Mouse (Mus musculus): ENCODE results near the gene Col6a1.

Gene Col6a1

GRCm38 (mm10) chr10:76674581-76674980 lies 51.4 kb downstream of the Col6a1 start:
- no peak for DNase-seq

GRCm38 (mm10) chr10:76671939-76672338 lies 54.0 kb downstream of the Col6a1 start:
- DNase-seq, result no peak

GRCm38 (mm10) chr10:76668947-76669284 lies 57.1 kb downstream of the Col6a1 start:
- no peak for DNase-seq

- no peak for DNase-seq
These were observed 57.6 kb downstream of the Col6a1 start for GRCm38 (mm10) chr10:76668261-76668946.

- no peak for DNase-seq
These were observed 58.7 kb downstream of the Col6a1 start for GRCm38 (mm10) chr10:76667197-76667805.

- no peak for DNase-seq
These were observed 60.4 kb downstream of the Col6a1 start for GRCm38 (mm10) chr10:76665551-76665950.

GRCm38 (mm10) chr10:76664156-76665115 lies 61.5 kb downstream of the Col6a1 start:
- DNase-seq, result no peak

Measured in embryo, embryonic 11 days (tissue).